Mouse (Mus musculus) splenic B cell, adult 2 months (primary cell): Measurements from ENCODE around the gene Gm47996.
"Not testable (repeated sequence)": the region's sequence is repeated elsewhere in the genome, so short reads cannot be mapped to it uniquely, and the experiment has no call there.

ENCODE experiments used
- DNase-seq: peaks from one replicate; pipeline ENCODE4 v3.0.0-alpha.2; 2011; ENCODE audit warnings: low read depth, low spot score
- H3K27me3 ChIP-seq: 2 replicates; pipeline ENCODE4 v1.6.1; 2012; ENCODE audit warnings: mild to moderate bottlenecking, low read length, moderate library complexity, mixed read lengths; ENCODE audit not compliant: control insufficient read depth, poor library complexity, insufficient read depth, severe bottlenecking
- H3K36me3 ChIP-seq: 2 replicates; pipeline ENCODE4 v1.6.1; 2012; ENCODE audit warnings: mild to moderate bottlenecking, low read length, moderate library complexity, mixed read lengths; ENCODE audit not compliant: control insufficient read depth, poor library complexity, insufficient read depth, severe bottlenecking

The Gm47996 gene

GRCm38 (mm10) chr1:151209824-151210355 lies at the start of gene Gm47996:
TSS of gene Gm47996 (plus strand) at chr1:151210131.
- not testable (repeated sequence) for H3K36me3 ChIP-seq, DNase-seq, H3K27me3 ChIP-seq

GRCm38 (mm10) chr1:151166031-151166430 lies 43.9 kb upstream of the Gm47996 start:
- no peaks in the 10 kb centered on the region for H3K27me3 ChIP-seq
- DNase-seq = no peak

GRCm38 (mm10) chr1:151167297-151168047 lies 42.5 kb upstream of the Gm47996 start:
- Histone ChIP-seq H3K36me3 (no peaks in the 10 kb centered on the region), H3K27me3 (no peaks in the 10 kb centered on the region)
- DNase-seq = no peak

More at GRCm38 (mm10) chr1:151166031-151166430, 43.9 kb upstream of the Gm47996 start:
- no peaks in the 10 kb centered on the region for H3K36me3 ChIP-seq

DNA sequence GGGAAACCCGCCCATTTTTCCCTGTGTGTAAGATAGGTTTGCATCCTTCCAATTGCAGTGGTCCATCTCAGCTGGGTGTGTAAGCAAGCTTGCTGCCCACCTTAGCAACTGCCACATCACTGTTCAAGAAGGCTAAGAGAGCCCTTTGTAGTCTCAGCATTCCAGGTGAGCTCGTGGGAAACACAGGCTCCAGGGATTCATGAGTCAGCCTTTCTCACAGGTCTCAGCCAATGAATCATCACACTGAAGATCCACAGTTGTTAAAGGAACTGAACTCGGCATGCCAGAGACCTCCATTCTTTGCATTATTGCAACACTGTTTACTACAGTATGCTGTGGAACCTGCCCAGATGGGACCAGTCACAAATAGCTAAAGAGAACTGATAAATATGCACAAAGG lies 41.3 kb upstream of the Gm47996 start:
- DNase-seq = no peak
- no peaks in the 10 kb centered on the region for H3K27me3 ChIP-seq
- no peaks in the 10 kb centered on the region for H3K36me3 ChIP-seq

- no peaks in the 10 kb centered on the region for H3K36me3 ChIP-seq
- no peak for DNase-seq
- no peaks in the 10 kb centered on the region for H3K27me3 ChIP-seq
These were observed 38.1 kb upstream of the Gm47996 start for GRCm38 (mm10) chr1:151171572-151172461.

- no peaks in the 10 kb centered on the region for H3K36me3 ChIP-seq
- H3K27me3 ChIP-seq = no peaks in the 10 kb centered on the region
- peak; percentile 59 for DNase-seq
These were observed 32.6 kb upstream of the Gm47996 start for GRCm38 (mm10) chr1:151177030-151177936.

DNA sequence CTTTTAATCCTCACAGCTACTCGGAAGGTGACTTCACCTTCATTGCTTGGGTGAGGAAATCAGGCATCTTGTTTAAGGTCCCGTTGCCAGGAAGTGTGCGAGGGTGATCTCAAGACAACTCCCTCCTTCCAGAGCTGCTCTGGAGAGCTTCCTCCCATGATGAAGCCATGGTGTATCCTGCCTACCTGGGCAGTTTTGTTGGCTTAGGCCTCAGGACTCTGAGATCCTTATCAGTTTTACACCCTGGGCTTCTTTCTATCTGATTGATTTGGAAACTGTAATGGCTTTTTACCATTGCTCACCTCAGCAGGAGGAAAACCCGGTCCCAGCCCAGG lies 32.0 kb upstream of the Gm47996 start:
- H3K27me3 ChIP-seq = no peaks in the 10 kb centered on the region
- H3K36me3 ChIP-seq = no peaks in the 10 kb centered on the region
- no peak for DNase-seq

GRCm38 (mm10) chr1:151178505-151179083 lies 31.3 kb upstream of the Gm47996 start:
- H3K36me3 ChIP-seq = no peaks in the 10 kb centered on the region
- DNase-seq = no peak
- H3K27me3 ChIP-seq = no peaks in the 10 kb centered on the region

- Histone ChIP-seq H3K36me3 (no peaks in the 10 kb centered on the region), H3K27me3 (no peaks in the 10 kb centered on the region)
- DNase-seq = no peak
These were observed 29.8 kb upstream of the Gm47996 start for GRCm38 (mm10) chr1:151180167-151180566.

DNA sequence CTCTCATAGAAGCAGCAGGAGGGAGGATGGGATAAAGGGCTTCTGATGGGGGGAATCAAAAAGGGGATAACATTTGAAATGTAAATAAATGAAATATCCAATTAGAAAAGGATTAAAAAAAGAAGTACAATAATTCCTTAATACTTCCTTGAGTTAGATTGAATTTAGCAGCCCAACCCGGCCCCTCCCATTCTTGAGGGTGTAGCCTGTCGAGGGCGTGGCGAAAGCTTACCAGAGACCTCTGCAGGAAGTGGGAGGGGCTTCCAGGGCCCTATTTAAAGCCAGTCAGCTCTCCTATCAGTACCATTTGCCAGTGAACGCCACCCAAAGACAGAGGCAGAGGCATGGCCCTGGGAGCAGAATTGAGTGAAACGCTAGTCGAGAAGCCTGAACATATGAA lies 27.7 kb upstream of the Gm47996 start, which contains the start of gene Gm47985:
Gene Gm47985 (plus strand): TSS at position 272 of the 400 bp plus-strand sequence.
- H3K27me3 ChIP-seq, H3K36me3 ChIP-seq, DNase-seq: not testable (repeated sequence)

GRCm38 (mm10) chr1:151186186-151186585 lies 23.7 kb upstream of the Gm47996 start:
- DNase-seq, H3K27me3 ChIP-seq, H3K36me3 ChIP-seq: not testable (repeated sequence)

- not testable (repeated sequence) for H3K27me3 ChIP-seq, DNase-seq, H3K36me3 ChIP-seq
These were observed 23.0 kb upstream of the Gm47996 start for GRCm38 (mm10) chr1:151186879-151187424.

DNA sequence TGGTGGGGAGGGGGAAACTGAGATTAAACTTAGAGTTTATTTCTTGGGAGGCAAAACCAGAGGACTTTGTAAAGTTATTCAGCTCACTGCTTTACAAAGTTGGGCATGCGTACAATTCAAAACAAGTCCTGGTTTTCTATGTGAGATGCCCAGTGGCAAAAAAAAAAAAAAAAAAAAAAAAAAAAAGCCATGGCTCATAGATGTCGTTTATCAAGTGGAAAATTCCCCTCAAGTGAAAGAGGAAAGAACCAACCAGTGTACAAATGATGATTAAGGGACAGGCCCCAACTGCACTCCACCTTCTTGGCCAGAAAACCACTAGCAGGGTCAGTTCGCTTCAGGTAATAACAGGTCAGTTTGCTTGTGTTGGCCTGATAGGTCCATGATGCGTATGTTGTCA lies 21.5 kb upstream of the Gm47996 start:
- Histone ChIP-seq H3K36me3 (no peaks in the 10 kb centered on the region), H3K27me3 (no peaks in the 10 kb centered on the region)
- peak; percentile 10 for DNase-seq

- H3K27me3 ChIP-seq, DNase-seq, H3K36me3 ChIP-seq: not testable (repeated sequence)
These were observed 17.9 kb upstream of the Gm47996 start, which contains the start of gene Gm8947 for GRCm38 (mm10) chr1:151192075-151192474. TSS of gene Gm8947 (plus strand) at chr1:151192376.
